8 mouse cellular contexts compared by ENCODE assay signal in the genomic region with DNA sequence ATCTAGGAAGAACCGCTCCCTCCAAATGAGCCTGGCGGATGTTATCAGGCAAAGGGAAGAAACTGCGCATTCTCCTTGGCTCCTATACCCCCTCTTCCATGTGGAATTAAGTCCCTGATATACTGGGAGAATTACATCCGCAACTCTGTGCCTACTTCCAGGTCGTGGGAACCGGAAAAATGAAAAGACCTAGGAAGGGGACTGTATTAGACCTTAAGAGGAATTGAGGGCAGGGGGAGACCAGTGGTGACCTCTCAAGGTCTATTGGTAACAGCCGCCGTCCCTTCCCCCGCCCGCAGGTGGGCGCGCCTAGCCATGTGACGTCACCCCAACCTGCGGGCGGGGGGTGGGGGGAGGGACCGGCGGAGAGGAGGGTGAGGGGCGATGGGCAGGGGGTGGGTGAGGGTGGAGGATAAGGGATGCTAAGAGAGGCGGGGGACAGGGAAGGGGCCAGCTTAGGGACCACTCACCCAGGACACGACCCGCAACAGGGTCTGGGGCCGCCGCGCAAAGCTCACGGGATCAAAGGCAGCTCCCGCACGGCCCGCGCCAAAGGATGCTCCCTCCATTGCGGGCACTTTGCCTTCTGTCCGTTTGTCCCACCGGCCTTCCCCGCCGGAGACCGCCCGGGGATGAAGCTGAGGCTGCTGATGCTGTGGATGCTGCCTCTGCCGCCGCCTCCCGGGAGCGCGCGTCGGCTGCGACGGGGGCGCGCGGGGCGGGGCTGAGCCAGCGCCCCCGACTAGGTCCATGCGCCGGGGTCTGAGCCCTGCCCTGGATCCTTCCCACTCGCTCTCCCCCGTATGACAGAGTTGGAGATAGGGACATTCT. TPM values are rescaled to one million over a fixed set of nuclear protein-coding genes. Genes with fewer than 3 reads are reported as not detected.
DNase-seq lines count a peak whose midpoint lies in the region; ATAC-seq and TF ChIP-seq lines count a peak whose summit lies in the region.

A gene (minus strand): TSS at position 705 of the 831 bp plus-strand sequence.

- H3K36me3 ChIP-seq in hindbrain, embryonic 15.5 days: peaks cover 12% of the 10 kb centered on the region; the same call in 1 of the 2 replicates
- peaks cover 15% of the 10 kb centered on the region; the same call in 1 of the 2 replicates for H3K36me3 ChIP-seq in liver, postnatal 0 days (replicated peaks; ENCODE audit: insufficient read depth, low read length)

- H3K27ac ChIP-seq in gastrocnemius, adult 2 months: no peak within 1 kb of the TSS
- peak within 1 kb of the TSS; percentile 93 for H3K27ac ChIP-seq in hindbrain, embryonic 15.5 days (replicated peaks)
- no peak within 1 kb of the TSS for H3K27ac ChIP-seq in liver, postnatal 0 days (ENCODE audit: low read depth)

- H3K4me1 ChIP-seq in hindbrain, embryonic 15.5 days (replicated peaks): peaks cover 44% of the 10 kb centered on the region
- peaks cover 18% of the 10 kb centered on the region for H3K4me1 ChIP-seq in liver, postnatal 0 days (ENCODE audit: insufficient read depth)

- TF ChIP-seq EP300 in liver, postnatal 0 days (IDR thresholded peaks at IDR 0.05; ENCODE audit: low read depth): no peak

- peak within 1 kb of the TSS; percentile 92 for H3K9ac ChIP-seq in hindbrain, embryonic 15.5 days
- no peak within 1 kb of the TSS for H3K9ac ChIP-seq in liver, postnatal 0 days (replicated peaks)

- intact Hi-C loops in gastrocnemius, adult 2 months (cut with DNase I): no loop called here

- no peaks in the 10 kb centered on the region for H3K9me3 ChIP-seq in hindbrain, embryonic 15.5 days
- H3K9me3 ChIP-seq in liver, postnatal 0 days (ENCODE audit: low read length): no peaks in the 10 kb centered on the region

- H3K4me3 ChIP-seq in gastrocnemius, adult 2 months: peak within 1 kb of the TSS; percentile 67
- peak within 1 kb of the TSS; percentile 66 for H3K4me3 ChIP-seq in hindbrain, embryonic 15.5 days
- peak within 1 kb of the TSS; percentile 34 for H3K4me3 ChIP-seq in liver, postnatal 0 days (ENCODE audit: low read depth, low read length)

- TF ChIP-seq CTCF in gastrocnemius, adult 2 months (IDR thresholded peaks at IDR 0.05): no peak
- no peak for TF ChIP-seq CTCF in liver, postnatal 0 days (IDR thresholded peaks at IDR 0.05; ENCODE audit: low read depth)

- peak within 1 kb of the TSS; percentile 58 for H3K4me2 ChIP-seq in hindbrain, embryonic 15.5 days
- H3K4me2 ChIP-seq in liver, postnatal 0 days (ENCODE audit: low read depth, low read length): peak within 1 kb of the TSS; percentile 57

- peaks cover 7% of the 10 kb centered on the region for H3K27me3 ChIP-seq in hindbrain, embryonic 15.5 days
- H3K27me3 ChIP-seq in liver, postnatal 0 days (ENCODE audit: insufficient read depth, low read length): peaks cover 41% of the 10 kb centered on the region

- no peak for DNase-seq in gastrocnemius, adult 2 months
- no peak for DNase-seq in gastrocnemius, postnatal 25 days
- DNase-seq in thymus, postnatal 4 days: peak; percentile 50
- DNase-seq in thymus, postnatal 0 days (ENCODE audit: low spot score): no peak
- DNase-seq in liver, postnatal 0 days: no peak

- ATAC-seq in hindbrain, embryonic 15.5 days (ENCODE audit: low FRiP score, low read depth): peak; percentile 74
- no peak for ATAC-seq in liver, postnatal 0 days
- ATAC-seq in megakaryocyte-erythroid progenitor cell, adult 5-6 weeks (replicated peaks; ENCODE audit: low FRiP score, low TSS enrichment, poor library complexity, severe bottlenecking): no peak
- ATAC-seq in inflammation-experienced regulatory T-cells, adult 6 months: no peak

- WGBS in hindbrain, embryonic 15.5 days: 1% methylated on average over 44 of the region's 55 CpGs
- WGBS in liver, postnatal 0 days (ENCODE audit: insufficient replicate concordance): 1% methylated on average over 47 of the region's 55 CpGs

RNA-seq across cellular contexts. Expression of the gene that starts here (rescaled TPM):
- total RNA-seq in gastrocnemius, adult 2 months (2021): not detected
- not detected for total RNA-seq in gastrocnemius, postnatal 25 days (2021)
- polyA plus RNA-seq in thymus, postnatal 0 days (2015; fragmentation: Nextera tagmentation; extraction: Ambion mirVana): 0.09 and 0.13 TPM in 2 replicates
- polyA plus RNA-seq in hindbrain, embryonic 15.5 days (2015; fragmentation: Nextera tagmentation; extraction: Ambion mirVana): 234 and 241 TPM in 2 replicates
- polyA plus RNA-seq in liver, postnatal 0 days (2015; fragmentation: Nextera tagmentation; extraction: Ambion mirVana): 0.11 TPM in 2 replicates
- not detected in 2 replicates for total RNA-seq in megakaryocyte-erythroid progenitor cell, adult 5-6 weeks (2014; fragmentation: Nextera tagmentation)
- not detected in 2 replicates for total RNA-seq in megakaryocyte-erythroid progenitor cell, adult 5-6 weeks (2017)
- polyA plus RNA-seq in inflammation-experienced regulatory T-cells, adult 6 months (2017; shearing (Covaris generic)): 1 to 10 TPM in 2 of 3 experiments, under 1 TPM in 1; 0.51 to 5.4 (median 1.7) TPM

Comparison
In these comparisons a context has a peak if more than half of its experiments do, and no peak if none do; other contexts are left out.
1. RNA of the gene that starts here (polyA plus RNA-seq): 234 to 241 TPM in hindbrain, embryonic 15.5 days; 0.51 to 5.4 TPM in inflammation-experienced regulatory T-cells, adult 6 months, 0.11 TPM in liver, postnatal 0 days and 0.09 to 0.13 TPM in thymus, postnatal 0 days; every median in the first group is over 10 times any median in the second.
2. Peak in every context shown above with its lines, with median percentiles within 50 percentile points of each other: H3K4me3 ChIP-seq.